Mouse (Mus musculus): Measurements from ENCODE around the gene Efcab12.

The Efcab12 gene

GRCm38 (mm10) chr6:115804432-115805192, 33.6 kb downstream of the Efcab12 start:
- in situ Hi-C loops (cut with MboI; ENCODE audit: unreplicated experiment in 2 of 2): loop anchor here in 1 of 2 experiments (10.0 kb wide), 1 partner anchor 260 kb away; the partner anchor contains the start of gene Tsen2

DNA sequence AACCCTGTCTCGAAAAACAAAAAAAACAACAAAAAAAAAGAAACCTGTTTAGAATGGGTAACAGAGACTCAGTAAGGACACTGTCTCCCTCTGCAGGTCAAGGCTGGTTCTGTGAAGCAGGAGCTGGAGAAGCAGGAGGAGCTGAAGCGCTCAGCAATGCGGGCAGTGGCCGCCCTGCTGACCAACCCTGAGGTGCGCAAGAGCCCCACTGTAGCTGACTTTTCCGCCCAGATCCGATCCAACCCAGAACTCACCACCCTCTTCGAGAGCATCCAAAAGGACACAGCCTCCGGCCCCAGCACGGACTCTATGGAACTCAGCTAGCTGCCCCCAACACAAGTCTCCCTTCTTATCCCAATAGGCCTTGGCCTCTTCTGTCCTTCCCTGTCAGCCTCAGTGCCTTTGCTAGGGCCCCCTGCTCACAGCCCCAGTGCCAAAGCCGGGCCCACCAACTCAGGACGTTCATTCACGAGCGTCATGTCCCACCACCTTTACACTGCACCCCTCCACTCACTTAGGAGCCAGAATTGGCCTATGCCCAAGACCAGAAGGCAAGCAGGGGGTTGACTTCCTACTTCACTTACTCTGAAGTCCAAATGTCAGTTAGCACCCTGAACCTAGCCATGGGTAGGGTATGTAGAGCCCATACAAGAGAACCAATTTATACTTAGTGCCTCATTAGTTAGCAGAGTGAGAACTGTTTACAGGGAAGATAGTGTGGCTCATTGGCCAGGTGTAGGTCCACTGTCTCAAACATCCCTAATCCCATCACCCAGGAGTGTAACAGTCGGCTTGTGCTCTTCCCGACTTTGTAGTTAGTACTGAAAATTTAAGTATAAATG, 34.5 kb downstream of the Efcab12 start:
- in situ Hi-C loops (cut with MboI; ENCODE audit: unreplicated experiment in 2 of 2): loop anchor here in 1 of 2 experiments (10.0 kb wide), 1 partner anchor 259 kb away; the partner anchor contains the start of gene Tsen2

DNA sequence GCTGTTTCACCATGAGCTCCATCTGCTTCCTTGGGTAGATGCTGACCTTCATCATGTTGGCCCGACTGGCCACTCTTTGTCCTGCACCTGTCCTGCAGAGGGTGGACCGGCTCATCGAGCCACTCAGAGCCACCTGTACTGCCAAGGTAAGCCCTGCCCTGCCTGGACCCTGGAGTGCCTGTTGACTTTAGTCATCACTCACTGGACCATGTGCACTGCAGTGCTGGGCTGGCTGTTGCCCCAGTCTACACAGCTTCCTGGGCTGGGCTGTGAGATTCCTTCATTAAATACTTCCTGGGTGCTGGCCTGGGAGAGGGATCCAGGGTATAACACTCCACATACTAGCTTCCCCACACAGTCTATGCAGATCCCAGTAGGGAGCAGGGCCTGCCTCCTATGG, 36.4 kb downstream of the Efcab12 start:
- in situ Hi-C loops (cut with MboI; ENCODE audit: unreplicated experiment in 2 of 2): loop anchor here in 1 of 2 experiments (10.0 kb wide), 1 partner anchor 257 kb away; the partner anchor contains the start of gene Tsen2

- in situ Hi-C loops (cut with MboI; ENCODE audit: unreplicated experiment in 2 of 2): no loop called here
Observed at GRCm38 (mm10) chr6:115792691-115793215, 45.5 kb downstream of the Efcab12 start.

- in situ Hi-C loops (cut with MboI; ENCODE audit: unreplicated experiment in 2 of 2): no loop called here
Observed at GRCm38 (mm10) chr6:115791842-115792686, 46.1 kb downstream of the Efcab12 start.

GRCm38 (mm10) chr6:115791016-115791415, 47.2 kb downstream of the Efcab12 start:
- in situ Hi-C loops (cut with MboI; ENCODE audit: unreplicated experiment in 2 of 2): no loop called here

DNA sequence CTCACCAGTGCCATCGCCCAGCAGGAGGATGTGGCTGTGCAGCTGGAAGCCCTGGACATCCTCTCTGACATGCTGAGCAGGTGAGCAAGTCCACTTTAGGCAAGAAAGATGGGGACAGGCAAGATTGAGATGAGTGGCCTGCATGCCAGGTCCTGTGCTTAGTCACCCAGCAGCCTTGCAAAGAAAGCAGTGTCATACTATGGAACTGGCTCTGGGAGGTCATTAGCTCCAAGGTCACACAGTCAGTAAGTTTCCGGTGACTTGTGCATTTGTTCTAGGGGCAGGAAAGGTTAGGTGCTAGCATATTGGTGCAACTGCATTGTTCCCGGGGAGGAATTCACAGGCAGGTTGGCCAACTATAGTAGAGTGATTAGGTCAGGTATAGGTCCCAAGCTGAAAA, 55.4 kb downstream of the Efcab12 start:
- in situ Hi-C loops (cut with MboI; ENCODE audit: unreplicated experiment in 2 of 2): no loop called here

DNA sequence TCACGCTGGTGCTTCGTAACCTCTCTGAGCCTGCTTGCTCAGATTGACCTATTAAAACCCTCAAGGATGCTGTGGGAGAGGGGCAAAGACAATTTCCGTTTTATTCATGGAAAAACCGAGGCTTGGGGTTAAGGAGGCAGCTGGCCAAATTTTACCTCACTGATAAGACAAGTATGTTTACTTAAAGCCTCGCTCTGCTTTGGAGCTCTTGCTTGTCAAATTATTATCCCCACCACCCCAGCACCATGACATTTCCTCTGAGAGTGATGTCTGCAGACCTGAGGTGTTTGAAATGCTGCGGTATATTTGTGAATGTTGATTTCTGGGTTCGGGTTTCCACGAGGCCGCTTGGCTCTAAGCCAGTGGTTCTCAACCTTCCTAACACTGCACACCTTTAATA, 61.8 kb downstream of the Efcab12 start:
- in situ Hi-C loops (cut with MboI; ENCODE audit: unreplicated experiment in 2 of 2): no loop called here

GRCm38 (mm10) chr6:115775838-115776237, 62.4 kb downstream of the Efcab12 start:
- in situ Hi-C loops (cut with MboI; ENCODE audit: unreplicated experiment in 2 of 2): no loop called here

DNA sequence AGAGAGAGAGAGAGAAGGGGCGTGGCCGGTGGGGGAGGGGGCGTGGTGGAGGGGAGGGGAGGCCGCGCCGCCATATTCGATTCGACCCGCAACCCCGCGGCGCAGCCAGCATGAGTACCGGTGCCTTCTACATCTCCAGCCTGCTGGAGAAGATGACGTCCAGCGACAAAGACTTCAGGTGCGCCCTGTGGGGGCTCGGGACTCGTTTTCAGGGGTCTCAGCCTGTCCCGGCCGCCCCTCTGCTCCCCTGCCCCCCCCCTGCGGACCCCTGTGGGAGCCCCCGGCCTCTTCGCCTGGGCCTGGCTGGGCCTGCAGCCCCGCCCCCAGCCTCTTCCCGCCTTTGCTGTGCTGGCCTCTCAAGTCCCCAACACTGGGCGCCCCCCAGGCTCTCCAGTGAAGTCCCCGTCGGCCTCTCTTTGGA, 63.7 kb downstream of the Efcab12 start, which contains the start of gene Cand2:
Cand2 (plus strand) TSS at position 38 of the 421 bp plus-strand sequence.
- in situ Hi-C loops (cut with MboI; ENCODE audit: unreplicated experiment in 2 of 2): loop anchor here (25.0 kb wide), 2 partner anchors 562 to 1687 kb away; no protein-coding TSS in a partner anchor

- in situ Hi-C loops (cut with MboI; ENCODE audit: unreplicated experiment in 2 of 2): loop anchor here (25.0 kb wide), 2 partner anchors 562 to 1687 kb away; no protein-coding TSS in a partner anchor
Observed at GRCm38 (mm10) chr6:115773966-115774413, 64.2 kb downstream of the Efcab12 start.

DNA sequence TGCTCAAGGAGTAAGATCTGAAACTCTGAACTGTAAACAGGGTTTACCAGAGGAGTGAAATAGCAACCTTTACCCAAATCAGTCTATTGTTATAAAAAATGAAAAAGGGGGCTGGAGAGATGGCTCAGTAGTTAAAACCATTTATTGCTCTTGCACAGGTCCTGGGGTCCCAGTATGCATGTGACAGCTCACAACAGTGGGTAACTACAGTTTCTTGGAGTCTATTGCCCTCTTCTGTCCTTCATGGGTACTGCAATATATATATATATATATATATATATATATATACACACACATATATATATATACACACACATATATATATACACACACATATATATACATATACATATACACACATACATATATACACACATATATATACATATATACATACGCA, 65.6 kb downstream of the Efcab12 start:
- in situ Hi-C loops (cut with MboI; ENCODE audit: unreplicated experiment in 2 of 2): loop anchor here (25.0 kb wide), 2 partner anchors 560 to 1685 kb away; no protein-coding TSS in a partner anchor

DNA sequence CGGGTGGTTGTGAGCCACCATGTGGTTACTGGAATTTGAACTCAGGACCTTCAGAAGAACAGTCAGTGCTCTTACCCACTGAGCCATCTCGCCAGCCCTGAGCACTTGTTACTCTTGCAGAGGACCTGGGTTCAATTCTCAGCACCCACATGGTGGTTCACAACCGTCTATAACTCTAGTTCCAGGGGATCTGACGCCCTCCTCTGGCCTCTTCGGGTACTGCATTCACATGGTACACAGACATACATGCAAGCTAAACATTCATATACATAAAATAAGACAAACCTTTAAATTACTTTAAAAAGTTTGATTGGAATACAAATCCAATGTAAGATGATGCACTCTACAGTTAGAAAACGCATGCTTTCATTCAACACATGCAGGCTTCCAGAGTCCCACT, 66.0 kb downstream of the Efcab12 start:
- in situ Hi-C loops (cut with MboI; ENCODE audit: unreplicated experiment in 2 of 2): loop anchor here (25.0 kb wide), 2 partner anchors 560 to 1685 kb away; no protein-coding TSS in a partner anchor

DNA sequence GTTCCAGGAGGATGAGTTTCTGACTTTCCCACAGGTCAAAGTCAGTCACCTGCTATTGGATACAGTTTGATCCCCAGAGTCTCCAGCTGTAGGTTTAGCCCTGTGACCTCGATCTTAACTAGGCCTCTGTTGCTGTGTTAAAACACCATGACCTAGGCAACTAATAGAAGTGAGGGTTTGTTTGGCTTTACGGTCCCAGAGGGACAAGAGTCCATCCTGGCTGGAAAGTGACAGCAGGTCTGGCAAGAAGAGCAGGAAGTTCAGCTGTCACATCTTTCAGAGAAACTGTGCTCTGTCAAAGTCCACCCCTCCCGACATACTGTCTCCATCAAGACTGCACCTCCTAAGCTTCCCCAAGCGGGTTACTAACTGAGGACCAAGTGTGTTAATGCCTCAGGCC, 67.4 kb downstream of the Efcab12 start:
- in situ Hi-C loops (cut with MboI; ENCODE audit: unreplicated experiment in 2 of 2): loop anchor here (25.0 kb wide), 2 partner anchors 559 to 1684 kb away; no protein-coding TSS in a partner anchor

DNA sequence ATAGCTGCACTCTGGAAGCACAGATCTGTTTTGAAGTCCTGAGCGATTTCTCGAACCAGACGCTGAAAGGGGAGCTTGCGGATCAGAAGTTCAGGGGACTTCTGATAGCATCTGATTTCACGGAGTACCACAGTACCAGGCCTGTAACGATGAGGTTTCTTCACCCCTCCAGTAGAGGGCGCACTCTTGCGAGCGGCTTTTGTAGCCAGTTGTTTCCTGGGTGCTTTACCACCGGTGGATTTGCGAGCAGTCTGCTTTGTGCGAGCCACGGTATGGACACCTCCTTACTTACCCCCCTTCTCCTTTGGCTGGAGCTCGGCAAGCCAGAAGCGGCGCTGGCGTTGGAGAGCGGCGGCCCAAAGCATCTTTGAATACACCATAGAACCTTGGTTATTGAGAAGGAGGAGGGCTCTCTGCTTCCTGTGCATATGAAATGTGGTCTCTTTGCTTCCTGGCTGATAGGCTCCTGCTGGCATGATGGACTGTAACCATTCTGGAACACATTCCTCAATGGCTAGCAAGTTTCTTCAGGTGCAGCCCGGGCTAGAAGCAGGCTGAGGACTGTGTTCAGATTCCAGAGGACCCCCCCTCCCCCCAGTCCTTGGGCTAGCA, 68.0 kb downstream of the Efcab12 start:
- in situ Hi-C loops (cut with MboI; ENCODE audit: unreplicated experiment in 2 of 2): loop anchor here (25.0 kb wide), 2 partner anchors 558 to 1683 kb away; no protein-coding TSS in a partner anchor

DNA sequence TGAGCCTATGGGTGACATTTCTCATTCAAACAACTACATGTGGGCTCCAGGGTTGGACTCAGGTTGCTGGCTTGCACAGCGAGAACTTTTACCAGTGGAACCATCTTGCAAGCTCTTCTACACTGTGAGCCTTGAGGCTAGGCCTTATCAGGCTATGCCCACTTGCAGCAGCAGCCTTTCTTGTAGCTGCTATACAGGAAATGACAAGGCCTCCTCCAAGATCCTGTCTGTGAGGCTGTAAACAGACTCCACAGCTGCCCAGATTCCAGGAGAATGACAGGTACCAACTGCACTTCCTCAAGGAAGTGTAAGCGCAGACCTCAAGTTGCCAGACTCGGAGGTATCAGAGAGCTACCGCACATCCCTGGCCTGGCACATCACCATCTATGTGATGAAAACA, 70.0 kb downstream of the Efcab12 start:
- in situ Hi-C loops (cut with MboI; ENCODE audit: unreplicated experiment in 2 of 2): loop anchor here (10.0 to 25.0 kb wide), 3 partner anchors 543 to 1681 kb away; partner anchors contain the start of gene Gm17482 (in 1 of the 2)

DNA sequence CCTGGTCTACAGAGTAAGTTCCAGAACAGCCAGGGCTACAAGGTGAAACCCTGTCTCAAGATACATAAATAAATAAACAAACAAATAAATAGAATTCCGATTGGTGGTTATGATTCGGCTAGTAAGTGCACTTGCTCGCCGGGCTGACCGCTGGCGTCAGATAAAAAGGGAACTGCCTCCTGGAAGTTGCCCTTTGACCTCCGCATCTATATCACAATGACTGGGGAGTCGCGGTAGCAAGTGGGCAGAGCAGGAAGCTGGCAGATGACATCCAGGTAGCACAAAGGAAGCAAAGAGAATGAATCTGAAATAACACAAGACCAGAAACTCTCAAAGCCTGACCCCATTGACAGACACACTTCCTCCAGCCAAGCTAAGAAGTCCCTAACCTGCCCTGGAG, 70.9 kb downstream of the Efcab12 start:
- in situ Hi-C loops (cut with MboI; ENCODE audit: unreplicated experiment in 2 of 2): loop anchor here (10.0 to 25.0 kb wide), 3 partner anchors 543 to 1680 kb away; partner anchors contain the start of gene Gm17482 (in 1 of the 2)

DNA sequence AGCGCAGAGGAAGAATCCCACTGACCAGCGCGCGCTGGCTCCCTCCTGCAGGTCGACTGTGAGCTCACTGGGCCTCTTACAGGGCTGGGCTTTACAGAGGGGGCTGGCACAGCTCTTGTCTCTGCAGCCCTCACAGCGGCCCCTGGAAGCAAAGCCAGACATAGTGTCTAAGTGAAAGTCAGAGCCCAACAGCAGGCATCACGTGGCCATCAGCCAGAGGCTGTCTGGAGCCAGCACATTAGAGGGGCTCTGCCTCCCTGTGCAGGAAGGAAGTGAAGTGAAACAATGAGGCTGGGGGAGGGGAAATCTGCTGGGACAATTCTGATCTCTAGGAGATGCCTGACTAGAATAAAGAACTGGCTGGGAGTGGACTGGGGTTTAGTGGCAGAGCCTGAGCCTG, 74.0 kb downstream of the Efcab12 start:
- in situ Hi-C loops (cut with MboI; ENCODE audit: unreplicated experiment in 2 of 2): loop anchor here (10.0 to 25.0 kb wide), 3 partner anchors 539 to 1677 kb away; partner anchors contain the start of gene Gm17482 (in 1 of the 2)

Data from v-Abl transformed pro-B cells (cell line).